Mouse (Mus musculus): ENCODE data around the gene Lasp1. TPM values are rescaled to one million over a fixed set of nuclear protein-coding genes. Genes with fewer than 3 reads are reported as not detected.
A peak's percentile ranks its signal among the peaks of the same experiment; 100 is the strongest.

The Lasp1 gene
- polyA plus RNA-seq, 1 experiment from 2014 or later = 85.1 TPM

DNA sequence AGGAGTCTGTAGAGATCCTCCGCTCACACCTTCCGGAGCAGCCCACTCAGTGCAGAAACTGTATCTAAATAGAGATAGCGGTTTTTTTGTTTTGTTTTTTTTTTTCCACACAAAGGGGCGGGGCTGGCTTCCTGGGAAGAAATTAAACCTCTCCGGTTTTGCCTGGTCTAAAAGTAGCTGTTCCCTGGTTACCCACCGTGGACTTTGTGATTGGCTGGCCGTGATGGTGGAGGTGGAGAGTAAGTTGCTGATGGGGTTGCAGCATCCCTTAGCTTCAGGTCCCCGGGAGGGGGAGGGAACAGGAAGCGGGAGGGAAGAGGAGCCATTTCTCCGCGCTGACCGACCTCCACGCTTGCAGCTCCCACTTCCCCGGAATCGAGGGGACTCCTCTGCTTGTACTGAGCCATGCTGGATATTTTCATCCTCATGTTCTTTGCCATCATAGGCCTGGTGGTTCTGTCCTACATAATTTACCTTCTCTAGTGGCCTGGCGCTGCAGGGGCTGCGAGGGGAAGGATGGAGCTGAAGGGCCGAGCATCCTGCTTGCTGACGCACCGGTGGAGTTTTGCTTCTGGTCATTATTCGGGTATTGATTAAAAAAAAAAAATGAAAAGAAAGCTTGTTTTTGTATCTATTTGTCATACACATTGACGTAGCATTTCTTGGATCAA lies 42.3 kb downstream of the Lasp1 start:
- WGBS = 2% methylated on average over 22 of the region's 22 CpGs
- Histone ChIP-seq H3K9me3 (ENCODE audit: control insufficient read depth, low read length) (no peaks in the 10 kb centered on the region), H3K4me3 (ENCODE audit: low read depth, low read length) (peak overlapping the region; percentile 56), H3K4me1 (replicated peaks; ENCODE audit: control insufficient read depth, insufficient read depth, low read length) (0 out of 2 replicates have a peak, but pooled peaks cover 11% of the 10 kb centered on the region), H3K4me2 (ENCODE audit: low read length) (peak overlapping the region; percentile 61), H3K27me3 (replicated peaks; ENCODE audit: control insufficient read depth, insufficient read depth, low read length) (no peaks in the 10 kb centered on the region), H3K27ac (ENCODE audit: low read depth) (peak overlapping the region; percentile 84), H3K9ac (ENCODE audit: low read length) (peak overlapping the region; percentile 55), H3K36me3 (ENCODE audit: control insufficient read depth, insufficient read depth, low read length) (peaks cover 21% of the 10 kb centered on the region)
- DNase-seq (ENCODE audit: low spot score) (peak; percentile 84), ATAC-seq (replicated peaks; ENCODE audit: low FRiP score, low TSS enrichment, low read depth) (peak; percentile 75)

DNA sequence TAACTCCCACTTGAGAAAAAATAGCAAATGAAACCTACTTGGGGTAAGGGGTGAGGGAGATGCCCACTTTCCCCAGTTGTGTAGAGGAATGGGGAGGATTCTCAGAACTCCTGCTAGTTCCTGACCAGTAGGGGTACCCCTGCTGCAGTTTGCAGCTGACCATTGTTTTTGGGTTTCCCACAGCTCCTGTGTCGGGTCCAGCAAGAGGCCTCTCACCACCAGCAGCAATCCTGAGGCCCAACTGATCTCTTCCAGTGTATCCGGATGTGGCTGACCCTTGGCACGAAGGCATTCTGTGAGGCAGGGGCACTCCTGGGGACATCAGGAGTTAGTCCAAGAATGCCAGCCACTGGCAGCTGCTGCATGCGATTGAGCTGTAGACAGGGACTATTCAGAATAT lies 43.2 kb downstream of the Lasp1 start:
- Histone ChIP-seq H3K27me3 (replicated peaks; ENCODE audit: control insufficient read depth, insufficient read depth, low read length) (no peaks in the 10 kb centered on the region), H3K9me3 (ENCODE audit: control insufficient read depth, low read length) (no peaks in the 10 kb centered on the region), H3K27ac (ENCODE audit: low read depth) (no peak overlapping the region), H3K36me3 (ENCODE audit: control insufficient read depth, insufficient read depth, low read length) (peaks cover 13% of the 10 kb centered on the region), H3K4me2 (ENCODE audit: low read length) (peak overlapping the region; percentile 61), H3K9ac (ENCODE audit: low read length) (no peak overlapping the region), H3K4me3 (ENCODE audit: low read depth, low read length) (peak overlapping the region; percentile 56; the same call in 1 of the 2 replicates), H3K4me1 (replicated peaks; ENCODE audit: control insufficient read depth, insufficient read depth, low read length) (0 out of 2 replicates have a peak, but pooled peaks cover 11% of the 10 kb centered on the region)
- DNase-seq (ENCODE audit: low spot score) (peak; percentile 51), ATAC-seq (replicated peaks; ENCODE audit: low FRiP score, low TSS enrichment, low read depth) (no peak)
- 48% methylated on average over 4 of the region's 4 CpGs for WGBS

DNA sequence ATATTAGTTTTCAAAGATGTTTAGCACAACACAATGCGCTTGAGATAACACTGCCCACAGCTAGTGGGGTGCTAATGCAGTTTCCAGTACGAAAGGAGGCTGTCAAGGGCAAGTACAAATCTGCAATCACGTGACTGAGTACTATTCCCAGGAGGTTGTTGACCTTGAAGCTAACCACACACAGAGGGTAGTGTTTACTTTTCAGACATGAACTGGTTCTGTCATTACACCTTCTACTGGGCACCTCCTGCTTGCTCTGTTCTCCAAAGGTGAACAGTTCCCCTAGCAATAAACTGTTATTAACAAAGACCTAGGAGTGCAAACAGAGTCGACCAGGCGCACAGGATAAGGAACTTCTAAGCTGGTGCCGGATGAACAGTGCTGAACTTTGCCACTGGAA lies 51.6 kb downstream of the Lasp1 start:
- DNase-seq (ENCODE audit: low spot score) = peak; percentile 54
- no peaks in the 10 kb centered on the region for H3K27me3 ChIP-seq (replicated peaks; ENCODE audit: control insufficient read depth, insufficient read depth, low read length)
- H3K4me3 ChIP-seq (ENCODE audit: low read depth, low read length) = no peak overlapping the region
- ATAC-seq (replicated peaks; ENCODE audit: low FRiP score, low TSS enrichment, low read depth) = peak; percentile 89
- no peaks in the 10 kb centered on the region for H3K9me3 ChIP-seq (ENCODE audit: control insufficient read depth, low read length)
- H3K36me3 ChIP-seq (ENCODE audit: control insufficient read depth, insufficient read depth, low read length) = no peaks in the 10 kb centered on the region
- no peak overlapping the region for H3K9ac ChIP-seq (ENCODE audit: low read length)
- WGBS = 27% methylated on average over 6 of the region's 6 CpGs
- H3K4me1 ChIP-seq (replicated peaks; ENCODE audit: control insufficient read depth, insufficient read depth, low read length) = no peaks in the 10 kb centered on the region
- H3K27ac ChIP-seq (ENCODE audit: low read depth) = no peak overlapping the region
- H3K4me2 ChIP-seq (ENCODE audit: low read length) = no peak overlapping the region

DNA sequence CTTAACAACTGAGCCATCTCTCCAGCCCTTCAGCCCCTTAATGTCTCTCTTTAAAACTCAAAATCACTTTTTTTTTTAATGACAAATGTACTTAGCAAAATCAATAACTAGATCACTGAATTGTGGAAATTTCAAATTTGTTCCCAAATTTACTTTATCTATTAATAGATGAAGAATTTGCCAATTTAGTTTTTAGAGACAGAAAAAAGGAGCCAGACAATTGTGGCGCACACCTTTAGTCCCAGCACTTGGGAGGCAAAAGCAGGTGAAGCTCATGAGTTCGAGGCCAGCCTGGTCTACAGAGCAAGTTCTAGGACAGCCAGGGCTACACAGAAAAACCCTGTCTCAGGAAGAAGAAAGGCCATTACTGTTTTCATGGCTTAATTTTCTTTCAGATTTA lies 52.8 kb downstream of the Lasp1 start:
- Histone ChIP-seq H3K27ac (ENCODE audit: low read depth) (no peak overlapping the region), H3K9me3 (ENCODE audit: control insufficient read depth, low read length) (no peaks in the 10 kb centered on the region), H3K27me3 (replicated peaks; ENCODE audit: control insufficient read depth, insufficient read depth, low read length) (no peaks in the 10 kb centered on the region), H3K9ac (ENCODE audit: low read length) (no peak overlapping the region), H3K4me3 (ENCODE audit: low read depth, low read length) (no peak overlapping the region), H3K36me3 (ENCODE audit: control insufficient read depth, insufficient read depth, low read length) (no peaks in the 10 kb centered on the region), H3K4me2 (ENCODE audit: low read length) (no peak overlapping the region), H3K4me1 (replicated peaks; ENCODE audit: control insufficient read depth, insufficient read depth, low read length) (no peaks in the 10 kb centered on the region)
- ATAC-seq (replicated peaks; ENCODE audit: low FRiP score, low TSS enrichment, low read depth) (no peak), DNase-seq (ENCODE audit: low spot score) (no peak)
- 85% methylated on average over 2 of the region's 2 CpGs for WGBS

DNA sequence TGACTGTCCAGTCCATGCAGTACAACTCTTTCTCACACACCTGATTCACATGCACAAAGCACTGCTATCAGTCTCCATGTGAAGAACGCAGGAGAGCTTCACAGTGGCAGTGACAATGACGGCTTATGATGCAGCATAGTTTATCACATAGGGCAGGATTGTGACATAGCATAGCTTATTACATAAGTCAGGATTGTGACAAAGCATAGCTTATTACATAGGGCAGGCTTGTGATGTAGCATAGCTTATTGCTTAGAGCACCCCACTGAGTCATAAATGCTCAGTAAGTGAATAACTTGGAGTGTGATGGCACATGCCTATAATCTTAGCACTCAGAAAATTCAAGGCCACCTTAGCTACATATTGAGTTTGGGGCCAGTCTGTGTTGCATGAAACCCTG lies 56.7 kb downstream of the Lasp1 start:
- H3K9ac ChIP-seq (ENCODE audit: low read length) = no peak overlapping the region
- no peaks in the 10 kb centered on the region for H3K4me1 ChIP-seq (replicated peaks; ENCODE audit: control insufficient read depth, insufficient read depth, low read length)
- 85% methylated on average over 2 of the region's 2 CpGs for WGBS
- H3K4me2 ChIP-seq (ENCODE audit: low read length) = no peak overlapping the region
- DNase-seq (ENCODE audit: low spot score) = no peak
- H3K27ac ChIP-seq (ENCODE audit: low read depth) = no peak overlapping the region
- no peak for ATAC-seq (replicated peaks; ENCODE audit: low FRiP score, low TSS enrichment, low read depth)
- no peaks in the 10 kb centered on the region for H3K27me3 ChIP-seq (replicated peaks; ENCODE audit: control insufficient read depth, insufficient read depth, low read length)
- H3K9me3 ChIP-seq (ENCODE audit: control insufficient read depth, low read length) = no peaks in the 10 kb centered on the region
- no peaks in the 10 kb centered on the region for H3K36me3 ChIP-seq (ENCODE audit: control insufficient read depth, insufficient read depth, low read length)
- H3K4me3 ChIP-seq (ENCODE audit: low read depth, low read length) = no peak overlapping the region

DNA sequence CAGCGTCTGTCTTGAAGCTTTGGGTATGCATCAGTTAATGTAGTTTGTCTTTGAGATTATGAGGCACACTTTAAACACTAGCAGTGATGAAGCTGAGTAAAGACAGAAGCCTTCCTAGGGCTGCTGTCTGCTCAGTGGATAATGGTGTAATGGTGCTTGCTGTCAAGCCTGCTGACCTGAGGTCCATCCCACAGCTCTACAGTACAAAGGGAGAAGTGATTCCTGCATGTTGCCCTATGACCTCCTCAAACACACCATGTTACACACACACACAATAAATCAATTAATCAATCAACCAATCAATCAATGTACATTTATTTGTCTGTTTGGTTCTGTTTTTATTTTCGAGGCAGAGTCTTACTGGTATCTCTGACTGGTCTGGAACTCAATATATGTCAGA lies 63.3 kb downstream of the Lasp1 start:
- Histone ChIP-seq H3K27ac (ENCODE audit: low read depth) (no peak overlapping the region), H3K9ac (ENCODE audit: low read length) (no peak overlapping the region), H3K36me3 (ENCODE audit: control insufficient read depth, insufficient read depth, low read length) (no peaks in the 10 kb centered on the region), H3K27me3 (replicated peaks; ENCODE audit: control insufficient read depth, insufficient read depth, low read length) (no peaks in the 10 kb centered on the region), H3K4me3 (ENCODE audit: low read depth, low read length) (no peak overlapping the region), H3K4me1 (replicated peaks; ENCODE audit: control insufficient read depth, insufficient read depth, low read length) (no peaks in the 10 kb centered on the region), H3K4me2 (ENCODE audit: low read length) (no peak overlapping the region), H3K9me3 (ENCODE audit: control insufficient read depth, low read length) (no peaks in the 10 kb centered on the region)
- DNase-seq (ENCODE audit: low spot score) = no peak
- no peak for ATAC-seq (replicated peaks; ENCODE audit: low FRiP score, low TSS enrichment, low read depth)
- WGBS = 40% methylated on average over 2 of the region's 2 CpGs

DNA sequence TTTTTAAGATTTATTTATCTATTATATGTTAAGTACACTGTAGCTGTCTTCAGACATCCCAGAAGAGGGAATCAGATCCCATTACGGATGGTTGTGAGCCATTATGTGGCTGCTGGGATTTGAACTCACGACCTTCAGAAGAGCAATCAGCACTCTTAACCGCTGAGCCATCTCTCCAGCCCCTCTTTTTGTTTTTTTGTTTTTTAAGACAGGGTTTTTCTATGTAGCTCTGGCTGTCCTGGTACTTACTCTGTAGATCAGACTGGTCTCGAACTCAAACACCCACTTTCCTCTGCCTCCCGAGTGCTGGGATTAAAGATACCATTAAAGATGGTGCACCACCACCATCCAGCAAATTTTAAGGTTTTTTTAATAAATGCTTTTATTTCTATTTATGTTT lies 66.6 kb downstream of the Lasp1 start:
- no peaks in the 10 kb centered on the region for H3K36me3 ChIP-seq (ENCODE audit: control insufficient read depth, insufficient read depth, low read length)
- no peaks in the 10 kb centered on the region for H3K9me3 ChIP-seq (ENCODE audit: control insufficient read depth, low read length)
- H3K4me3 ChIP-seq (ENCODE audit: low read depth, low read length) = no peak overlapping the region
- H3K27ac ChIP-seq (ENCODE audit: low read depth) = no peak overlapping the region
- H3K4me2 ChIP-seq (ENCODE audit: low read length) = no peak overlapping the region
- H3K27me3 ChIP-seq (replicated peaks; ENCODE audit: control insufficient read depth, insufficient read depth, low read length) = no peaks in the 10 kb centered on the region
- WGBS = 84% methylated on average over 5 of the region's 5 CpGs
- no peak overlapping the region for H3K9ac ChIP-seq (ENCODE audit: low read length)
- H3K4me1 ChIP-seq (replicated peaks; ENCODE audit: control insufficient read depth, insufficient read depth, low read length) = no peaks in the 10 kb centered on the region
- no peak for ATAC-seq (replicated peaks; ENCODE audit: low FRiP score, low TSS enrichment, low read depth)
- no peak for DNase-seq (ENCODE audit: low spot score)

DNA sequence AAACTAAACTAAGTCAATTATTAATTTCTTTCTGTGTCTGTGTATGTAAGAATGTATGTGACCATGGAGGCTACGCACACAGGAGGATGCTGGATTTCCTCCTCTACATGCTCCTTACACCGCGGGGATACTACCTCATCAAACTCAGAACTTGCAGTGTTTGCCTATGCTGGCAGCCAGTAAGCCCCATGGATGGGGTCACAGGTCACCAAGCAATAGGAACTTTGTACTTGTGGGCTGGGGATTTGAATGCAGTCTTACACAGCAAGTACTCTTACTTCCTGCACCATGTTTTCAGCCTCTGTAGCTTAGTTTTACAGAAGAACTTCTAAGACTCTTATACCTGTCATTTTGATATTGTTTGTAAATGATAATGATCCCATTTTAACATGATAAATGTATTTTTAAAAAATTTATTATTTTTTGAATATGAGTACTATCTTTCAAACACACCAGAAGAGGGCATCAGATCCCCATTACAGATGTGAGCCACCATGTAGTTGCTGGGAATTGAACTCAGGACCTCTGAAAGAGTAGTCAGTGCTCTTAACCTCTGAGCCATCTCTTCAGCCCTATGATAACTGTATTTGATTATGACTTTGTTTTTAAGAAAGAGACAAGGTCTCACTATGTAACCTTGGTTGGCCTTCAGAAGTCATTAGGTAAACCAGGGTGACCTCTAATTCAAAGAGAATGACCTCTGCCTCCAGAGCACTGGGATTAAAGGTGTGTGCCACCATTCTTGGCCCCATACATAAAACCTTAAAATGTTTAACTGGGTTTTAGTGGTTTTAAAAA lies 67.5 kb downstream of the Lasp1 start:
- H3K4me2 ChIP-seq (ENCODE audit: low read length) = no peak overlapping the region
- H3K4me1 ChIP-seq (replicated peaks; ENCODE audit: control insufficient read depth, insufficient read depth, low read length) = no peaks in the 10 kb centered on the region
- no peak overlapping the region for H3K27ac ChIP-seq (ENCODE audit: low read depth)
- no peak for ATAC-seq (replicated peaks; ENCODE audit: low FRiP score, low TSS enrichment, low read depth)
- no peaks in the 10 kb centered on the region for H3K36me3 ChIP-seq (ENCODE audit: control insufficient read depth, insufficient read depth, low read length)
- H3K4me3 ChIP-seq (ENCODE audit: low read depth, low read length) = no peak overlapping the region
- H3K9me3 ChIP-seq (ENCODE audit: control insufficient read depth, low read length) = no peaks in the 10 kb centered on the region
- H3K27me3 ChIP-seq (replicated peaks; ENCODE audit: control insufficient read depth, insufficient read depth, low read length) = no peaks in the 10 kb centered on the region
- H3K9ac ChIP-seq (ENCODE audit: low read length) = no peak overlapping the region
- DNase-seq (ENCODE audit: low spot score) = no peak
- WGBS = 76% methylated on average over 3 of the region's 3 CpGs
